Mouse (Mus musculus): Measurements from ENCODE around the gene Ptms. TPM values are rescaled to one million over a fixed set of nuclear protein-coding genes. Genes with fewer than 3 reads are reported as not detected.

The Ptms gene
- polyA plus RNA-seq, 1 experiment from 2014 or later: 701 TPM

GRCm38 (mm10) chr6:124918331-124918690 lies 1.6 kb downstream of the Ptms start:
- peak overlapping the region; percentile 100 for H3K27ac ChIP-seq (ENCODE audit: low read length)
- H3K4me3 ChIP-seq (replicated peaks; ENCODE audit: low read length): peak overlapping the region; percentile 78
- peaks cover 54% of the 10 kb centered on the region for H3K4me1 ChIP-seq (replicated peaks; ENCODE audit: control insufficient read depth, insufficient read depth, low read length)
- WGBS: 7% methylated on average over 7 of the region's 7 CpGs
- peaks cover 14% of the 10 kb centered on the region for H3K36me3 ChIP-seq (ENCODE audit: control insufficient read depth, insufficient read depth)
- no peak for ATAC-seq
- peak overlapping the region; percentile 99 for H3K9ac ChIP-seq (replicated peaks; ENCODE audit: low read depth, low read length)
- H3K27me3 ChIP-seq (replicated peaks; ENCODE audit: control insufficient read depth, insufficient read depth, low read length): no peaks in the 10 kb centered on the region
- no peaks in the 10 kb centered on the region for H3K9me3 ChIP-seq (ENCODE audit: control insufficient read depth, low read length)
- H3K4me2 ChIP-seq (ENCODE audit: low read length): peak overlapping the region; percentile 77

- Histone ChIP-seq H3K9me3 (ENCODE audit: control insufficient read depth, low read length) (no peaks in the 10 kb centered on the region), H3K4me2 (ENCODE audit: low read length) (peak overlapping the region; percentile 77), H3K4me1 (replicated peaks; ENCODE audit: control insufficient read depth, insufficient read depth, low read length) (peaks cover 54% of the 10 kb centered on the region), H3K27ac (ENCODE audit: low read length) (peak overlapping the region; percentile 100), H3K27me3 (replicated peaks; ENCODE audit: control insufficient read depth, insufficient read depth, low read length) (no peaks in the 10 kb centered on the region), H3K36me3 (ENCODE audit: control insufficient read depth, insufficient read depth) (peaks cover 14% of the 10 kb centered on the region), H3K4me3 (replicated peaks; ENCODE audit: low read length) (peak overlapping the region; percentile 78), H3K9ac (replicated peaks; ENCODE audit: low read depth, low read length) (peak overlapping the region; percentile 99)
- WGBS: under 1% methylated on average over 65 of the region's 89 CpGs
- ATAC-seq: peak; percentile 73
Observed at GRCm38 (mm10) chr6:124917518-124918330, 2.2 kb downstream of the Ptms start.

- no peaks in the 10 kb centered on the region for H3K9me3 ChIP-seq (ENCODE audit: control insufficient read depth, low read length)
- ATAC-seq: peak; percentile 66
- H3K4me1 ChIP-seq (replicated peaks; ENCODE audit: control insufficient read depth, insufficient read depth, low read length): peaks cover 54% of the 10 kb centered on the region
- peak overlapping the region; percentile 100 for H3K27ac ChIP-seq (ENCODE audit: low read length)
- peaks cover 14% of the 10 kb centered on the region for H3K36me3 ChIP-seq (ENCODE audit: control insufficient read depth, insufficient read depth)
- peak overlapping the region; percentile 99 for H3K9ac ChIP-seq (replicated peaks; ENCODE audit: low read depth, low read length)
- H3K4me3 ChIP-seq (replicated peaks; ENCODE audit: low read length): peak overlapping the region; percentile 78
- under 1% methylated on average over 46 of the region's 67 CpGs for WGBS
- peak overlapping the region; percentile 93 for H3K4me2 ChIP-seq (ENCODE audit: low read length)
- H3K27me3 ChIP-seq (replicated peaks; ENCODE audit: control insufficient read depth, insufficient read depth, low read length): no peaks in the 10 kb centered on the region
Observed at GRCm38 (mm10) chr6:124916695-124917517, 3.0 kb downstream of the Ptms start.

- H3K4me2 ChIP-seq (ENCODE audit: low read length): peak overlapping the region; percentile 93
- peaks cover 14% of the 10 kb centered on the region for H3K36me3 ChIP-seq (ENCODE audit: control insufficient read depth, insufficient read depth)
- ATAC-seq: no peak
- H3K4me3 ChIP-seq (replicated peaks; ENCODE audit: low read length): peak overlapping the region; percentile 78
- H3K9ac ChIP-seq (replicated peaks; ENCODE audit: low read depth, low read length): peak overlapping the region; percentile 99
- H3K27me3 ChIP-seq (replicated peaks; ENCODE audit: control insufficient read depth, insufficient read depth, low read length): no peaks in the 10 kb centered on the region
- peak overlapping the region; percentile 100 for H3K27ac ChIP-seq (ENCODE audit: low read length)
- no peaks in the 10 kb centered on the region for H3K9me3 ChIP-seq (ENCODE audit: control insufficient read depth, low read length)
- 0% methylated on average over 12 of the region's 12 CpGs for WGBS
- H3K4me1 ChIP-seq (replicated peaks; ENCODE audit: control insufficient read depth, insufficient read depth, low read length): peaks cover 57% of the 10 kb centered on the region
Observed at GRCm38 (mm10) chr6:124915942-124916694, 3.8 kb downstream of the Ptms start.

GRCm38 (mm10) chr6:124915160-124915941 lies 4.6 kb downstream of the Ptms start:
- Histone ChIP-seq H3K9me3 (ENCODE audit: control insufficient read depth, low read length) (no peaks in the 10 kb centered on the region), H3K27ac (ENCODE audit: low read length) (peak overlapping the region; percentile 100), H3K27me3 (replicated peaks; ENCODE audit: control insufficient read depth, insufficient read depth, low read length) (no peaks in the 10 kb centered on the region), H3K36me3 (ENCODE audit: control insufficient read depth, insufficient read depth) (peaks cover 14% of the 10 kb centered on the region), H3K9ac (replicated peaks; ENCODE audit: low read depth, low read length) (peak overlapping the region; percentile 99), H3K4me3 (replicated peaks; ENCODE audit: low read length) (peak overlapping the region; percentile 78), H3K4me2 (ENCODE audit: low read length) (peak overlapping the region; percentile 93), H3K4me1 (replicated peaks; ENCODE audit: control insufficient read depth, insufficient read depth, low read length) (peaks cover 50% of the 10 kb centered on the region)
- 4% methylated on average over 21 of the region's 22 CpGs for WGBS
- ATAC-seq: no peak

- Histone ChIP-seq H3K9me3 (ENCODE audit: control insufficient read depth, low read length) (no peaks in the 10 kb centered on the region), H3K4me2 (ENCODE audit: low read length) (peak overlapping the region; percentile 93), H3K4me1 (replicated peaks; ENCODE audit: control insufficient read depth, insufficient read depth, low read length) (peaks cover 50% of the 10 kb centered on the region), H3K36me3 (ENCODE audit: control insufficient read depth, insufficient read depth) (peaks cover 14% of the 10 kb centered on the region), H3K27ac (ENCODE audit: low read length) (peak overlapping the region; percentile 21; the same call in 1 of the 2 replicates), H3K4me3 (replicated peaks; ENCODE audit: low read length) (peak overlapping the region; percentile 78), H3K27me3 (replicated peaks; ENCODE audit: control insufficient read depth, insufficient read depth, low read length) (no peaks in the 10 kb centered on the region), H3K9ac (replicated peaks; ENCODE audit: low read depth, low read length) (peak overlapping the region; percentile 99)
- WGBS: 80% methylated on average over 7 of the region's 7 CpGs
- no peak for ATAC-seq
Observed at GRCm38 (mm10) chr6:124914511-124914910, 5.4 kb downstream of the Ptms start.

- 76% methylated on average over 14 of the region's 14 CpGs for WGBS
- Histone ChIP-seq H3K9ac (replicated peaks; ENCODE audit: low read depth, low read length) (no peak overlapping the region), H3K4me1 (replicated peaks; ENCODE audit: control insufficient read depth, insufficient read depth, low read length) (peaks cover 44% of the 10 kb centered on the region), H3K4me3 (replicated peaks; ENCODE audit: low read length) (no peak overlapping the region), H3K9me3 (ENCODE audit: control insufficient read depth, low read length) (no peaks in the 10 kb centered on the region), H3K27ac (ENCODE audit: low read length) (0 out of 2 replicates have a peak overlapping the region, but pooled peaks have one; percentile 9), H3K27me3 (replicated peaks; ENCODE audit: control insufficient read depth, insufficient read depth, low read length) (no peaks in the 10 kb centered on the region), H3K4me2 (ENCODE audit: low read length) (no peak overlapping the region), H3K36me3 (ENCODE audit: control insufficient read depth, insufficient read depth) (peaks cover 14% of the 10 kb centered on the region)
- ATAC-seq: no peak
Observed at GRCm38 (mm10) chr6:124913721-124914285, 6.1 kb downstream of the Ptms start.

- Histone ChIP-seq H3K9ac (replicated peaks; ENCODE audit: low read depth, low read length) (no peak overlapping the region), H3K27me3 (replicated peaks; ENCODE audit: control insufficient read depth, insufficient read depth, low read length) (no peaks in the 10 kb centered on the region), H3K4me1 (replicated peaks; ENCODE audit: control insufficient read depth, insufficient read depth, low read length) (peaks cover 38% of the 10 kb centered on the region), H3K4me3 (replicated peaks; ENCODE audit: low read length) (no peak overlapping the region), H3K36me3 (ENCODE audit: control insufficient read depth, insufficient read depth) (peaks cover 14% of the 10 kb centered on the region), H3K4me2 (ENCODE audit: low read length) (no peak overlapping the region), H3K27ac (ENCODE audit: low read length) (no peak overlapping the region), H3K9me3 (ENCODE audit: control insufficient read depth, low read length) (no peaks in the 10 kb centered on the region)
- 74% methylated on average over 6 of the region's 6 CpGs for WGBS
- no peak for ATAC-seq
Observed at GRCm38 (mm10) chr6:124913214-124913613, 6.7 kb downstream of the Ptms start.
